Mouse (Mus musculus) ES-E14 (cell line): ENCODE data around the gene Camk2b. TPM values are rescaled to one million over a fixed set of nuclear protein-coding genes. Genes with fewer than 3 reads are reported as not detected.
"Not testable (repeated sequence)": the region's sequence is repeated elsewhere in the genome, so short reads cannot be mapped to it uniquely, and the experiment has no call there.

Experiments used
- DNase-seq: peaks from one replicate; pipeline ENCODE4 v3.0.0-alpha.2; 2013; ENCODE audit warnings: low read depth, low spot score
- H3K27ac ChIP-seq: 2 replicates; pipeline ENCODE4 v1.5.1; 2012; ENCODE audit warnings: low read depth, mild to moderate bottlenecking, low read length, moderate library complexity, mixed read lengths; ENCODE audit not compliant: poor library complexity, insufficient read depth, severe bottlenecking
- H3K36me3 ChIP-seq: 2 replicates; pipeline ENCODE4 v1.6.1; 2012; ENCODE audit warnings: mild to moderate bottlenecking, low read length, moderate library complexity, mixed read lengths; ENCODE audit not compliant: control insufficient read depth, poor library complexity, insufficient read depth, severe bottlenecking
- H3K4me1 ChIP-seq, 2 experiments: fragments of 150-350 bp in 1 of 2; sonication (generic) in 1 of 2; 2 replicates each; pipeline ENCODE4 v1.6.1; 2012; ENCODE audit warnings: low read length in 2 of 2, mild to moderate bottlenecking in 1 of 2, mixed read lengths in 1 of 2; ENCODE audit not compliant: control insufficient read depth in 2 of 2, insufficient read depth in 2 of 2, poor library complexity in 1 of 2
- H3K4me3 ChIP-seq, 2 experiments: fragments of 150-350 bp in 1 of 2; sonication (generic) in 1 of 2; 2 replicates each; pipeline ENCODE4 v1.5.1; 2012; ENCODE audit warnings: low read length in 2 of 2, low read depth in 1 of 2, mild to moderate bottlenecking in 1 of 2, mixed read lengths in 1 of 2; ENCODE audit not compliant: insufficient read depth in 1 of 2, poor library complexity in 1 of 2, severe bottlenecking in 1 of 2
- H3K9ac ChIP-seq: 2 replicates; pipeline ENCODE4 v1.6.1; 2012; ENCODE audit warnings: low read depth, mild to moderate bottlenecking, low read length, mixed read lengths; ENCODE audit not compliant: poor library complexity, insufficient read depth, severe bottlenecking
- H3K9me3 ChIP-seq: fragments of 150-350 bp; sonication (generic); 2 replicates; pipeline ENCODE4 v1.6.1; 2012; ENCODE audit warnings: low read depth, mild to moderate bottlenecking, low read length; ENCODE audit not compliant: control insufficient read depth, insufficient read depth
- CHD2 ChIP-seq: IDR thresholded peaks from 2 replicates; pipeline ENCODE4 v1.6.1; 2014; ENCODE audit warnings: mild to moderate bottlenecking, low read depth, low read length, inconsistent platforms
- HCFC1 ChIP-seq: IDR thresholded peaks from 2 replicates; pipeline ENCODE4 v1.6.1; 2012; ENCODE audit warnings: low read length, inconsistent platforms, borderline replicate concordance; ENCODE audit not compliant: insufficient read depth
- MAFK ChIP-seq: IDR thresholded peaks from 2 replicates; pipeline ENCODE4 v1.6.1; 2014; ENCODE audit warnings: mild to moderate bottlenecking, low read depth, low read length, inconsistent platforms; ENCODE audit not compliant: insufficient read depth
- ZC3H11A ChIP-seq: IDR thresholded peaks from 2 replicates; pipeline ENCODE4 v1.6.1; 2012; ENCODE audit warnings: low read depth, mild to moderate bottlenecking, inconsistent platforms, low read length, borderline replicate concordance
- ZNF384 ChIP-seq: IDR thresholded peaks from 2 replicates; pipeline ENCODE4 v1.6.1; 2012; ENCODE audit warnings: low read depth, low read length, inconsistent platforms
- in situ Hi-C, 2 experiments: fragments of 600-800 bp; cut with MboI; formaldehyde crosslinking; loops; one replicate each; pipeline ENCODE4 v1.15.1; 2025; ENCODE audit warnings: low sequenced_read_pairs in 2 of 2, inconsistent platforms in 1 of 2; ENCODE audit not compliant: unreplicated experiment in 2 of 2
- total RNA-seq: library from RNA; depleted of rRNA; stranded (reverse); fragments of 300-350 nt; gene quantifications from 2 replicates; pipeline ENCODE4 v1.2.3, GENCODE M21; 2012

Gene Camk2b
- total RNA-seq, 1 experiment = 6.4 TPM

- H3K4me1 ChIP-seq, H3K4me3 ChIP-seq, DNase-seq, H3K27ac ChIP-seq, H3K9me3 ChIP-seq, H3K9ac ChIP-seq, H3K36me3 ChIP-seq, in situ Hi-C loops: not testable (repeated sequence)
Measured at GRCm38 (mm10) chr11:6006351-6007009, 59.7 kb downstream of the Camk2b start.

- H3K36me3 ChIP-seq, H3K27ac ChIP-seq, H3K9ac ChIP-seq, DNase-seq, H3K9me3 ChIP-seq, in situ Hi-C loops, H3K4me3 ChIP-seq, H3K4me1 ChIP-seq: not testable (repeated sequence)
Measured at GRCm38 (mm10) chr11:6005374-6006043, 60.7 kb downstream of the Camk2b start.

GRCm38 (mm10) chr11:6003046-6003639, 63.0 kb downstream of the Camk2b start:
- in situ Hi-C loops = no loop called here
- TF ChIP-seq ZC3H11A (no peak), CHD2 (no peak), MAFK (no peak), ZNF384 (no peak), HCFC1 (no peak)
- peaks cover 3% of the 10 kb centered on the region in 2 experiments; a peak in 2 of 4 replicates for H3K4me1 ChIP-seq
- H3K36me3 ChIP-seq = no peaks in the 10 kb centered on the region; the same call in 1 of the 2 replicates
- H3K4me3 ChIP-seq = no peak overlapping the region
- no peak for DNase-seq
- H3K9ac ChIP-seq = no peak overlapping the region
- H3K27ac ChIP-seq = no peak overlapping the region
- H3K9me3 ChIP-seq = no peaks in the 10 kb centered on the region

- no peak overlapping the region for H3K27ac ChIP-seq
- in situ Hi-C loops = no loop called here
Measured at GRCm38 (mm10) chr11:6001981-6002649, 64.0 kb downstream of the Camk2b start.

More at GRCm38 (mm10) chr11:6001981-6002649, 64.0 kb downstream of the Camk2b start:
- Histone ChIP-seq H3K36me3 (no peaks in the 10 kb centered on the region; the same call in 1 of the 2 replicates), H3K4me1 (peaks cover 3% of the 10 kb centered on the region in 2 experiments; a peak in 2 of 4 replicates), H3K4me3 (no peak overlapping the region), H3K9me3 (no peaks in the 10 kb centered on the region), H3K9ac (no peak overlapping the region)
- no peak for DNase-seq
- no peak for TF ChIP-seq ZC3H11A
- no peak for TF ChIP-seq CHD2
- no peak for TF ChIP-seq MAFK
- TF ChIP-seq ZNF384 = no peak
- no peak for TF ChIP-seq HCFC1
